Mouse (Mus musculus) cerebellum, postnatal 36 days (tissue): ENCODE data around the gene Cnn3.

ENCODE experiments used
- DNase-seq, 2 experiments: peaks; one replicate each; pipeline ENCODE4 v3.0.0; 2021 to 2022; ENCODE audit warnings: mixed read lengths in 2 of 2

The Cnn3 gene

DNA sequence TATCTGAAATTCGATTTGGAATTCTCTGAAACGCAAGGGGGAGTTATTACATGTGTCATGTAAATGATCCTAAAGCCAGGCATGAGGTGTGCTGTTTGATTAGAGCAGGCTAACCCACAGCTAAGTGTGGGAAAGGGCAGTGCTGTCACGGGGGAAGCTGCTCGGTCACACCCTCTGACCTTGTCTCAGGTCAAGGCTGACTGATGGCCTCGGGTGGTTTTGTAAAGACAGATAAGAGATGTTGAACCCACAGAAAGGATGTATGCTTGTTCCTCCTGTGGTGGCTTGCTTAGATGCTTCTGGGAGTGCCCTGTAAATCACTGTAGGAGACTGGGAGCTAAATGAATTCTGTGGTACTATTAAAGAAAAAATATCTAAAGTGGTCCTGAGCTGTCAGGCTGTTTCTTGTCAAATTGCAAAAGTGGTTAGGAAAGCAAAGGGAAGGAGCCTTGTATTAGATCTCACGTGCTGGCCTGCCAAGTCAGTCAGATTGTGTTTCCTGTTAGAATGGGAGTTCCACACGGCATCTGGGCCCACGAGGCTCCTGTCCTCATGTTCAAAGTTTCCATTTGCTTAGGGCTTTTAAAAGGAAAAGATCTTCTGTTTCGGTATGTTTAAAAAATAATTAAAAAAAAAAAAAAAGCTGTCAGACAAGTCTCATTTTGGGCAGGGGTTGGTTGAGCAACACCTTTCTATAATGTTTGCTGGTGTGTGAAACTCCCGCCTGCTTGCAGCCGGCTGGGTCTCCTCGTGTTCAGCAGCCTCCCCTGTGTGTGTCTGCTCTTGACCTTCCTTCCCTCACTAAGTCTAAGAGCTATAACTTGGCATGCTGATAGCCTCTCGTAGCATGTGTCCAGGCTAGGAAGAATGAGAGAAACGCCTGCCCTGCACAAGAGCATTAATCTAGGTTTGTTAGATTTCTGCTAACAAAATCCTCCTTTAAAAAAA is 32.5 kb downstream of the Cnn3 start:
- no peak for DNase-seq

DNA sequence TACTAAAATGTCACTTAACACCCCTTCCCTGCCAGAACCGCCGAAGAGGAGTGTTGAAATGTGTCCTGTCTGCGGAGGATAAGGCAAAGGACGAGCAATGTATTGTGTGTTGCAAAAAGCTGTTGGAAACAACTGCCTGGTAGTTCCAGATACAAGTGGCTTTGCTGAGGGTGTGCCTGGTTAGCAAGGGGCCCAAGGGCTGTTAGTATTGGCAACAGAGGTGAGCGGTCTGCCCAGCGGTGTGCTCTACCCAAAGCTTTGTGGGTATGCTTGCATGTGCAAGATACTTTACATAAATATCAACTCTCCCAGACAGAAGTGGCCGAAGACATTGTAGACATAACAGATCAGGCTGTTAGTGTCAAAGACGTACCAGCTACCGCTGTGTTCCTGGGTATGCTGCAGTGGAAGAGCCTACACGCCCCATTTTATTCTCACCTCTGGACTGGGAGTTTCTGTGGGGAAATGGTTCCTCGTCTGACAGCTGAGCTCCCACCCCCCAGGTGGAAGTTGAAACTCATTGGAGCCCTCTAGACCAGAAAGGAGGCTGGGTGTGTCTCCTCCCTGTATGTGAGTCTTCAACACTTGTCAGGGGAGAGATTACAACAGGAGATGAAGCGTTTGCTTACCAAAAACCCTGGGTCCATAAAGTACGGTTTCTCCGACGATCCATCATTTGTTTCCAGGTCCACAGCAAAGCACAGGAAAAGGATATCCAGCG is 34.3 kb downstream of the Cnn3 start:
- DNase-seq, result no peak

DNA sequence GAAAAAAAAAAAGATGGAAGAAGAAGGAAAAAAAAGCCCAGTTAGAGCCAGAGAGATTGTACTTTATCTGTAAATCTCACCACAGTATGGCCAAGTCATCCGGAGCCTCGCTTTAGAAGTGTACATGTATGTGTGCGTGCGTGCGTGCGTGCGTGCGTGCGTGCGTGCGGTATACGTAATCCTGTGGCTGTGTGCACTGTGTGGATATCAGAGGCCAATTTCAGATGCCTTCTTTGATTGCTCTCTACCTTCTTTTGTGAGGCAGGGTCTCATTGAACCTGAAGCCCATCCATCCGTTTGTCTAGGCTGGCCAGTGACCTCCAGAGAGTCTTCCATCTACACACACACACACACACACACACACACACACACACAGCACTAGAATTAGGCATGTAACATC is 35.2 kb downstream of the Cnn3 start:
- DNase-seq, result no peak

DNA sequence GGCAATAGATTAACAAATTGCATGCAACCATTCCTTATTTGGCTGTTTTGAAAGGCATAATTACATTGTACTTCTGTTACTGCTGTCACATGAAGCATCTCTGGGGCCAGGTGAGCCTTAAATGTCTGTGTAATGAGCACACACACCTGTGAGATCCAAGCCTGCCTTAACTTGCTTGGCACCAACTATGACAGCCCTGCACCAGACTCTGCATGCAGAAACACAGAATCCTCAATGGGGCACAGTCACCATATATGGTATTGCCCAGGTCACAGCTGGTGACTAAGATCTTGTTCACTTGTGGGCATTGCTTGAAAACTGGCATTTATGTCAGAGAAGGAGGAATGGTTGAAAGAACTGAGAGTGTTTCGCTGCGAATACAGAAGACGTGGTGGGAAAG is 36.5 kb downstream of the Cnn3 start:
- no peak for DNase-seq

DNA sequence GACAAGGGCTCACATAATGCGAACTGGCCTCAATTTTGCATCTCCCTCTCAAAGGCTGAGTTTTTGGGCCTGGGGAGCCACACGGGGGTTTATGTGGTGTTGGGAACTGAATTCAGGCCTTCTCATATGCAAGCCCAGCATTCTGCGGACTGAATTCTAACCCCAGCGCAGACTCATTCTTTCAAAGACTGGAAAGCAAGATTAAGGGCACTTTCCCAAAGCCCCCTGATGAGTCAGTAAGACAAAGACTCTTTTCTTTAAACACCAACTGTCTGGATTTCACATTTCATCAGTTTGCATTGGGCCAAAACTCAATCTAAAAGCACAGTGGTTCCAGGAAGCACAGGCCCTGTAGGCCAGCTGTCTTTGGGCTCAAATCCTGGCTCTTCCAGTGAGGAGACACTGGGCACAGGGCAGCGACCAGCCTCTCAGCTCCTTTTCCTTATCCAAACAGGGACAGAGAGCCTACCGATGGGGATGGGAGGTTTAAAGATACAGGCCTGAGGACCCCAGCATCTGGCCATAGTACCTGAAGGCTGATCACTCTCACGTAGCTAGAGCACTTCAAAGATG is 38.5 kb downstream of the Cnn3 start:
- no peak for DNase-seq

DNA sequence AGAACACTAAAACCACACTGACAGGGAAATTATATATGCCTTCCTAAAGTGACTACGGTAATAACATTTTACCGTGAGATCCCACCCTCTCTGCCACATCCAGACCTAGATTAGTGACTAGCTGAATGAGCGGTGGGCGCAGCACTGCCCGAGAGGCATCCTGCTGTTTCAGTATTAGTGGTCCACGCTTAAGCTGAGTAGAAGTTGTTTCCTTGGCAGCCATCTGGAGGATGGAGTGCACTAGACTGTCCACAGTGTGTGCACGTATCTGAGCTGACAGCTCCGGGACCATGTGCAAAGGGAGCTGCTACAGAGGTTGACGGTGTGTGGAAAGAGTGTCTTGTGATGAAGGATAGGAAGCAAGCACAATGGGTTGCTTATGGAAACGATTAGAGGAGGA is 39.5 kb downstream of the Cnn3 start:
- no peak for DNase-seq

DNA sequence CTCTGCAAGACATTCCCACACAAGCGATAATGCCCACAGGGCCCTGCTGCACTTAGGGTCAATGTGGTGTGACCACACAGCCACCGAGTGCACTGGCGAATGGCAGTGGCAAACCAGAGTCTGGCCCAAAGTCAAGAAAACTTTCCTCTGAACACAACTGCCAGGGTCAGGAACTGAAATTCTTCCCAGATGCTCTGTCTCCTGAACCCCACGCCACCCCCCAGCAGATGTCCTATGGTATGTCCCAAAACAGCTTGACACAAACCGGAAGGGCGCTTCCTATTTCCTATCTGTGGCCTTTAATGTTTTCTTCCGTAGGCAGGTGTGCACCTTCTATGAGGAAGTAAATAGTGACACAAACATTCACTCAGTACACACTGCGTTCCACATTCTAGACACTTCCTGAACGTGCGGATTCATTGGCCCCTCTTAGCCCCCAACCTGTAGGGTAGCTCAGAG is 40.8 kb downstream of the Cnn3 start:
- DNase-seq, result no peak

DNA sequence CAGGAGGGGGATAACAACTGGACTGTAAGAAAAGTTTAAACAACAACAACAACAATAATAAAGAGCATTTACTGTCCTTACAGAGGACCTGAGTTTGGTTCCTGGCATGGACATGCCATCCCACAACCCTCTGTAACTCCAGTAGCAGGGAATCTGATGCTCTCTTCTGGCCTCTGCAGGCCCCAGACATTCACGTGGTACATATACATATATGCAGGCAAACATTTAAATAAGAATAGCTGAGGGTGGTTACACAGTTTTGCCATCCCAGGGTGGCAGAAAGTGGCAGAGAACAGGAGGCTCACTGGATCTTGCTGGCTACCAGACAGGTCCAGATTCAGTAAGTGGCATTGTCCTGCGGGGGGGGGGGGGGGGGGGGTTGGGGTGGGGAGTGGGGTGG is 41.8 kb downstream of the Cnn3 start:
- no peak for DNase-seq

DNA sequence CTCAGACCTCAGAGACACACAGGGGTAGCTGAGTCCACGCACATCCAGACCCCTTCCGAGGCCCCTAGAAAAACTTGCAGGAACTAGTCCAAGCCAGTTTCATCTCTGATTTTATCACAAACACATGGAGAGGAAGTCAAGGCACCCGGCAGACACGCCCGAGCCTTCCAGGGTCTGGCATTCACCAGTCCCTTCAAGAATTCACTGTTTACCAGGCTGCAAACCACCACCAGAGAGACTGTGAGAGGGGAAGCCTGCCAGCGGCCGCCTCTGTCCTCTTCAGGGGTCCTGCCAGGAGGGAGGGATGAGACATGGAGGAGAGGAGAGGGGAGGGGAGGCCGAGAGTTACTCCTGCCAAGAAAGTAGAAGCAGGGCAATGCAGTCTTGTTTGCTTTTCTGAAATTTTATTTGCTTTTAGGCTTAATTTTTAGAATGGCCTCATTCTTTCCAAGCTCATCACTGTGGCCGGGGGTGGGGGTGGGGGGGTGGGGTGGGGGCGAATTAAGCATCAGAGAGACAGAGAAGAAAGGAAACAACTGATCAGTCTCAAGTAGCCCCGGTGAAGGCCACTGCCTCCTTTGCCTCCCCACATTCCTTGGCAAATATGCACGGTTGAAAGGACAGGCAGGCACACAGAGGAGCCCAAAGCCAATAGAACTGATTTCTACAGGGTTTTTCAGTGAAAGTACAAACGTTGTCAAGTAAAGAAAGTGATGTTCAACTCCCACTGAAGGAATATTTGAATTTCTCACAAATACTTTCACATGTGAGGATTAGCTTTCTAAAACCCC is 43.1 kb downstream of the Cnn3 start:
- DNase-seq, result peak in 1 of 2 experiments; percentile 10

DNA sequence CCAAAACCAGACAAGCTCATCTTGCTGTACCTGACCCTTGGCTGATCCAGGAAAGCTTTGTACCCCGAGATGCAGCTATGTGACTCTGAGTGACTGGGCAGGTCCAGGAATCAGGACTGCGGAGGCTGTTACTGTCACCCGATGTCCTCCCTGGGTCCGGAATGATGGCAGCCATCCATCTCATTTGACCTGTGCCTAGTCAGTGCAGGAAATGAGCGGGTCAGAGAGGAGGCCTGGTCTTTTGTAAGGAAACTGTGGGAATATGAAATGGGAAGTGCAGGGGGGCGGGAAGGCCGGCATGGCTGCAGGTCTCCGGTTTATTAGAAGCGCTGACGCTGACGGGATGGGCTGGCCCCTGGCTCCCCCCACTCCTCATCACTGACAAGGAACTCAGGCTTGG is 45.4 kb downstream of the Cnn3 start:
- DNase-seq, result no peak

DNA sequence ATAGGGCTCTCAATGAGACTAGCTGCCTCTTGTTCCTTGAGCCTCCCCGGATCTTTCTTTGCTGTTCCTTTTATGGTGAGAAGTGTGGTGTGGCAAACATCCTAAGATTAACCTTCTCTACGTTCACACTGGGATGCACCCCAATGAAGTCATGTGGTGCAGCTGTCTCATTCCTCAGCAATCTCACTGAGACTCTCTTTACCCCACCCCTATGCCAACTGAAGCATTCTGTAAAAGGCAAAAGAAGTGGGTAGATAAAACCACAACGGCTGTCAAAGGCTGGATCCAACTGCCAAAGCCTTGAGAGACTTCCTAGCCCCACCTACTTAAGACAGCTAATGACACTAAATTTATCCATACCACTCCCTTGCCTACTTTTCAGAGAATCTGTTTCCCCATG is 48.4 kb downstream of the Cnn3 start:
- no peak for DNase-seq

DNA sequence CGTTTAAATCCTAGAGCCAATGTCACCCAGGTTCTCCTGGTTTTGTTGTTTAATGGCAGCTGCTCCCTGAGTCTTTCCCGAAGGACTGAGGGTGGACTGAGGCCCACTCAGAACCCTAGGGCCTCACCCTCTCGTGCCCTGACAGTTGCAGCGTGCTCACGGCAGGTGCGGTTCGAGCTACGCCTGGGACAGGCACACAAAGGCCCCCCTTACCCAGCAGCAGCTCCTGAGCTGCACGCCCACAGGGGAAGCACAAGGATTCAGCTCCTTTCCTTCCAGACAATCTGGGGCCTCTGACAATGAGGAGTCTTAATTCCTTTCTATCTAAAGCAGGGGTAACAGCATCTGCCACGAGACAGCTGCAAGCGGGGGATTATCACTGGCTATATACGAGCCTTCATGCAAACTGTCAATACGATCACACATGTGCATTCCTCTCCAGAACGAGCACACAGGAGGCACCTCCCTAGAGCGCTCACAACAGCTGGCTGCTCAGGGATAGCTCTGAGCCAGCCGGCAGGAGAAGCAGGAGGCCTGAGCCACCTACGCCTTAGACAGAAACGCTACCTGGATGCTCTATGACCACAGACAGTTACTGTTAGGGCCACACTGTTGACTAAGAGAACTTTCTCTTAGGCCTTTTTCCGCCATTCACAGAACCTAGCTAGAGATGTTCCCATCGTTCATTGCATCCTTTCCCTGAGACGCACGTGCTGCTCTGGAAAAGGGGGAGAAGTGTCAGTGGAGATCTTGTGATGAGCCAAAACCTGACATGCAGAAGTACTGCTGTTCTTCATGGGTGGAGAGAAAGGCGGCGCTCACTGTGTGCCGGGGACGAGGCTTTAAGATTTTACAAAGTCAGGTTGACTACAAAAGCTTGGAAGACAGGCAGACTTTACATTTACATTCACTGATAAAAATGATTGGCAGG is 54.0 kb downstream of the Cnn3 start:
- DNase-seq, result no peak

DNA sequence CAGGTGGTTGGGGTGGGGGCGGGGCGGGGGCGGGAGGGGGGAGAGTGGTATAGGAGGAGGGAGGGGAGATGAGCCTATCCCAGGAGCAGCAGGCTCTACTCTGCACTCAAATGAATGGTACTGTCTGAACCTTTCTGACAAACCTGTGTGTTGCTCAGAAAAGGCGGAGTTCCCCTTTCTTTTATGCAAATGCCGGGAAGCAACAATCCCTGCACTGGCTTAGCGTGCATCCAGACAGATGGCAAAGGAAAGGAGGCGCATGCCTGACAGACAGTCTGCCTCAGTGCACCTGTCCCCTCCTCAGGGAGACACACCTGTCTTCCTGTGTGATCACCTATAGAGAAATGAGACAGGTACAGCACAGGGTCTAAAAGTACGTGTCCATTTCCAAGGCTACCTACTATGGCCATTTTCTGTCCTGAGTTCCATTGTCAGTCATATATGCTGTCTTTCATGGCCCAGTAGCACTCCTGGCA is 54.7 kb downstream of the Cnn3 start:
- no peak for DNase-seq

DNA sequence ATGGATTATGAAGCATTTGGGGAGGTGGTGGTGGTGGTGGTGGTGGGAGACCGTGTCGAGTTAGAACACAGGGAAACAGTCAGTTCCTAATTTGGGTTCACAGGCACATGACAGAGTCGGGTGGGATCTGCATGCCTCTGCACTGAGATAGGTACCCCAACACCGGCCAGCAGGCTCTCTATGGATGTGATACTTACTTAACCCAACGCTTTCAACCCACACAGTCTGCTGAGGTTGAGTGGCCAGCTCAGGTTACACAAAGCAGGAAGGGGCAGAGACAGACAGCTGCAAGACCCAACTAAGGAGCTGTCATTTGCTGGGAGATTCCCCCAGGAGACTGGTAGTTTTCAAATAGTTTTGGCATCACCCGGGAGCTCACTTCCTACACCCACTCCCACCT is 55.3 kb downstream of the Cnn3 start:
- DNase-seq, result no peak

DNA sequence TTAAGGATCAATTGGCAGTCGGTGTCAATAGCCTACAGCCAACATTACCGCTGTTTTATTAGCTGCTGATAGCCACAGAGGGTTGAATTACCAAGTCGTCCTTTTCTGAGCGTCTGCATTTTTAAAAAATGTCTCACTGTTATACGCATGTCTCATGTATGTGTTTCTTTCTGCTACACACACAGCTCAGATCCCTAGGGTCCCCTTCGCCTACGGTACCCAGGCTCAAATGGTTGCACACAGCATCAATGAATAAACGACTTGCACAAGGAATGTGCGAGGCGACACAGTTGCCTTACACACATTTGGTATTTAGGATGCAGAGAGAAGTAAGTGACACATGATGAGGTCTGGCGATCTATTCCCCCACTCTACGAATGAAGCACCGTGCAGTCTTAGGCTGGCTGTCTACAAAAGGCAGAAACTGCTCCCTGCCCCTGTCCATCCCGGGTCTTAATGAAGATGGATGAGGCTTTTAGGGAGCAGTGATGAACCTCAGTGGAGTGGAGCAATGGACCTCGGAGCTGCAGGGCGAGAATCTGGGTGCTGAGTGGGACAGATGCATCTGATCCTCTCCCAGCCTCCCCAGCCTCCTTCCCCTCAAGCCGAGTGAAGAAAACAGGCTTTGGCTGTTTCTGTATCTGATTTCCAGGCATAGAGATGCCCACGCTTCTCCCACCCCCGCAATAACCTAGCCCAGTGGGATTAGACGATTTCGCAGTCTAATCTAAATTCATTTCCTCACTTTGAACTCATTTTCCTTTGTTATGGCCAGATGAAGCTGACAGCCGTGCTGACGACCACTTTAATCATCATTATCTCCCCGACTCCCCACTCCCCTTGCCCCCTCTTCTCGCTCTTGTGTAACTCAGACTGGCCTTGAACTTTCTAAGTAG is 57.2 kb downstream of the Cnn3 start:
- no peak for DNase-seq

DNA sequence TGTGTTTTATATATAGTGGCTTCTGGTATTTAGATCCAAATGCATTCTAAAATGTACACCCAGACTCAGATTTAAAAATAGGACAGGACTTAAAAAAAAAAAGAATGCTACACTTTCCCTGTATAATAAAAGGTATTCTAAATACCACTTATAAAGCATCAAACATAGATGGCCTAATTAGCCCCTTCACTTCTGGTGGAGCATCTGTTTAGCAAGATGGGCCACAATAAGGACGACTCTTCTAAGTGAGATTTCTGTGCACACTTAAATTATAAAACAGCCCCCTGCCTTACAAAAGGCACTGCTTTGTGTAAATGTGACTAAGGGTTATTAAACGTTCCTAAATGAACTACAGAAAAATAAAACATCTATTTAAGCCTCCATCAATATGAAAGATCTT is 58.9 kb downstream of the Cnn3 start:
- DNase-seq, result no peak

DNA sequence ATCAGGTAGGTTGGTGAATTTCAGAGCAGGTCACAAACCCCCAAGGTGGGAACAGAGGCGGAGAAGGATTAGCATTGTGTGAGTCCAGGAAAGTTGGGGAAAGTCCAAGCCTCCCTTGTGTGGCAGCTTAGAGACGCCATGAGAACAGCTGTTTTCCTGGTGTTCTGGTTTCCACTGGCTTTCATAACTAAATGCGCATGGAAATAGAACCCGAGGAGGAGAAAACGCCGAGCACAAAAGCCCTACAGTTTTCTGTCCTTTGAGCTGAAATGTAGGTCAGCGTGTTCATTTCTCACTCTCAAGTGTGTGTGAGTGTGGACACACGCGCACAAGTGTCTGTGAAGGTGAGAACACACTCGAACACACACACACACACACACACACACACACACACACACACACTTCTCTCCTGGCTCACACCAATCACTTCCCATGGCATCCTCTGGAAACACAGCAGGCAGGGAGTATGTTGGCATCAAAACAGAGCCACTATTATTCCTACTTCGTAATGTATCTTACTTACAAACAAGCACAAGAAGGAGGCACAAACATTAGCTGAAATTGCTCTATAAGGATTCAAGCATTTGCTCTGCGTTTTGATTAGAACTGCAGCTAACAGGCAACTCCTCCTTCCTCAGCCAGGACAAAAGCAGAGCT is 63.3 kb downstream of the Cnn3 start:
- no peak for DNase-seq

DNA sequence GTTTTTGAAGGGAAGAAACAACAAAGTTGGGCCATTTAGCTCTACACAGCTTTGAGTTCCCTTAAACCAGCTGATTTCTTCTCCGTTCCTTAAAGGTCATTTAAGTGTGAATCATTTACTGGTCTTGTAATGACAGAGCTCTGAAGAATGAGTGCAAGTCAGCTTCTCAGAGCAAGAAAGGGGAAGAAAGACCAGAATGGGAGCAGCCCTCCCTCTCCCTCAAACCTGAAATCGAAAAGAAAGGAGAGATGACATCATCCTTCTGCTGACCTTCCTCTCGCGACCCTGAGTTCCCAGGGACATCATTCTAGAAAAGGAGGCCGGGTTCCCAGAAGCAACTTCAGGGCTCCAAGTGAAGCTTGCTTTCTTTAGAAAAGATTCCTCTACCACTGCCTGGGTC is 64.6 kb downstream of the Cnn3 start:
- DNase-seq, result no peak

DNA sequence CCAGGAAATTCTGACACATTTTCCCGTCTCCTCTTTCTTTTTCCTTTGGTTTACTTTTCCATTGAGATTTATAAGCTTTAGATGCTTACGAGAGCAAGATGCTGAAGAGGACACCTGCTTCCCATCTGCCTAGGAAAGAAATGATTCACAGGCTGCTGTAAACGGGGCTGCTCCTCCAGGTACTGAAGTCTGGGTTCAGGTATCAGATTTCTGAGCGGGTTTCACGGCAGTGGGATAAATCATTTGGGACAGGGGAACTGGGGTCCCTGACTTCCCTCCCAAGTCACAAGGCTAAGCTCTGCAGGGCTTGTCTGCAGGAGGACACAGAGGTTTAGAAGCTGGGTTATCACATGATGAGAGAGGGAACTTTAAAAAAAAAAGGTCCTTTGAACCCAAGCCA is 65.7 kb downstream of the Cnn3 start:
- DNase-seq, result no peak

DNA sequence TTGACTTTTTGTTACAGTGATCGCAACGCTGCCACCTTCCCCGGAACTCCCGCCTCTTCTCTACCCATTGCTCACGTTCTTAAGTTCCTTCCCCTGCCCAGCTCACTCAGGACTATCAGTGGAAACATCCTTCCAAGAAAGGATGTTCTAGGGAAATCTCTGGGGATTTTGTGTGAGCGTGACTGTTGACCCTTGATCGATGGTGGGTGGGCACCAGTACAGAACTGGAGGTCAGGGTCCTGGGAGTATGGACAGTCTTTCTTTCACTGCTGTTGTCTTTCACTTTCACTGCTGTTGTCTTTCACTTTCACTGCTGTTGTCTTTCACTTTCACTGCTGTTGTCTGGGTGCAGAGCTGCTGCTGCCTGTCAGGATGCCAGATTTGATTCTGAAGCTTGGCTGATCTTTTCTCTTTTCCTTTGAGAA is 67.7 kb downstream of the Cnn3 start:
- DNase-seq, result no peak
